Mouse (Mus musculus) heart, postnatal 0 days (tissue): ENCODE measurements around the gene Ipo5.

Experiments used
- CTCF ChIP-seq: IDR thresholded peaks from 2 replicates; pipeline ENCODE4 v1.5.1; 2016; ENCODE audit warnings: antibody characterized with exemption, control low read depth, low read depth
- EP300 ChIP-seq: IDR thresholded peaks from 2 replicates; pipeline ENCODE4 v1.6.1; 2016; ENCODE audit warnings: antibody characterized with exemption, low read depth

GRCm38 (mm10) chr14:120880601-120881000, 30.4 kb upstream of the Ipo5 start:
- TF ChIP-seq CTCF, result no peak
- TF ChIP-seq EP300, result no peak
